ENCODE assay signal across 14 mouse cellular contexts in the genomic region with DNA sequence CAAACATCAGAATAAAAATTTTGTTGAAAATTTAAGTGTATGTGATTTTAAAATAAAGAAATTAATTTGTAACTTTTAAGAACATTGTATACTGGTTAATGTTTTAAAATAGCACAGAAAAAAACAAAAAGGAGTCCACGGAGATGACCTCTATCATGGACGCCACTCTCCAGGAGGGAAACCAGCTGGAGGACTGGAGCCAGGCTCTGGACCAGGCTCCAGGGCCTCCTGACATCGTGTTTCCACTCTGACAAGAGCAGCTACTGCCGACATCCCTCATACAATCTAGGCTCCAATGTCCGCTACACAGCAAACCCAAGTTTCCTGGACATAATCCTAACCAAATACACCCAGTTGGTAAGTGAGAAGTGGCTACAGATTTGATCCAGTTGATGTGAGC. TPM values are rescaled to one million over a fixed set of nuclear protein-coding genes. Genes with fewer than 3 reads are reported as not detected.
"Had no signal": no experiment of that assay in that cellular context is flagged by ENCODE, and none has a peak within 500 bp of the region (broad histone marks: within the 10 kb centered on the region; RNA-seq: fewer than 3 reads in every experiment).

No protein-coding gene starts in this region.

- DNase-seq: kidney, adult 2 months; kidney, postnatal 25 days; layer of hippocampus, adult 9-11 months; lung, adult 18-20 months; lung, postnatal 10 days; lung, postnatal 36 days; retina, postnatal 1 day; right cerebral cortex, postnatal 25 days; spleen, adult 18-20 months; thymus, adult 2 months; thymus, postnatal 14 days; thymus, postnatal 4 days had no signal

RNA-seq across cellular contexts. Expression of gene Gm5678, which starts 32.1 kb away (rescaled TPM):
- total RNA-seq: monocyte, adult 5-6 weeks; neutrophil, adult 5-6 weeks had no signal
